Mouse (Mus musculus): ENCODE results near the gene Rac3.

DNA sequence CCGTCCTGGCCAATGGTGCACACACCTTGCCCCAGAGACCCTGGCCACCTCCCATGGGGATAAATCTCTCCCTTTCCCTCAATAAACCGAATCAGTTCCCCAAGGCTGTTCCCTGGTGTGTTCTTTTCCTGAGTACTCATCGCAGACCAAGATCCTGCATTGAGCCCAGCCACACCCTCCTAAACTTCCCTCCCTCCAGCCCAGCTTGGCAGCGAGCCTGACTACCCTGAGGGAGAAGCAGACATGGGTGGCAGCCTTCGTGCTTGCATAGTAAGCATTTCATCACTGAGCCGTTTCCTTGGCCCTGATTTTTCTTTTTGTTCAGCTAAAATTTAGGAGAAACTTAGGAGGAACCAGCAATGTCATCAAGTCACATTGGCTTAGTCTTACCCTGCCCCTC lies 12.3 kb downstream of the Rac3 start:
- TF ChIP-seq CTCF (IDR thresholded peaks at IDR 0.05; ENCODE audit: control insufficient read depth, insufficient read depth, low read length): no peak
- TF ChIP-seq POLR2A (IDR thresholded peaks at IDR 0.05; ENCODE audit: borderline replicate concordance, control insufficient read depth, low read depth, low read length): no peak

All from bone marrow, adult 2 months (tissue).